In genomic region chr2:3475746-3476251, GRCm38 (mm10) we compare ENCODE assay signal across 8 mouse cellular contexts. TPM values are rescaled to one million over a fixed set of nuclear protein-coding genes. Genes with fewer than 3 reads are reported as not detected.
DNase-seq lines count a peak whose midpoint lies in the region; ATAC-seq and TF ChIP-seq lines count a peak whose summit lies in the region.

No protein-coding gene starts in this region.

- no peak for DNase-seq in layer of hippocampus, adult 2 months (ENCODE audit: low spot score in 2 of 2)
- DNase-seq in layer of hippocampus, postnatal 36 days: no peak
- no peak for DNase-seq in hindbrain, postnatal 0 days (ENCODE audit: low spot score)
- DNase-seq in yolk sac, embryonic 10.5 days (ENCODE audit: low spot score): no peak
- no peak for DNase-seq in left cerebral cortex, postnatal 14 days (ENCODE audit: low spot score in 2 of 2)
- no peak for DNase-seq in layer of hippocampus, adult 9-11 months

- H3K4me2 ChIP-seq in hindbrain, postnatal 0 days (ENCODE audit: low read depth, low read length): peak overlapping the region; percentile 66
- peak overlapping the region; percentile 60 for H3K4me2 ChIP-seq in midbrain, embryonic 15.5 days

- no peaks in the 10 kb centered on the region for H3K9me3 ChIP-seq in hindbrain, postnatal 0 days (ENCODE audit: low read length)
- H3K9me3 ChIP-seq in midbrain, embryonic 15.5 days: no peaks in the 10 kb centered on the region

- peak overlapping the region; percentile 86; the same call in 1 of the 2 replicates for H3K27ac ChIP-seq in layer of hippocampus, adult 2 months
- no peak overlapping the region for H3K27ac ChIP-seq in hindbrain, postnatal 0 days
- H3K27ac ChIP-seq in midbrain, embryonic 15.5 days: no peak overlapping the region

- 60% methylated on average over 3 of the region's 3 CpGs for WGBS in hindbrain, postnatal 0 days
- WGBS in midbrain, embryonic 15.5 days: 58% methylated on average over 3 of the region's 3 CpGs

- no peaks in the 10 kb centered on the region for H3K36me3 ChIP-seq in hindbrain, postnatal 0 days (ENCODE audit: insufficient read depth, low read length)
- H3K36me3 ChIP-seq in midbrain, embryonic 15.5 days (replicated peaks): no peaks in the 10 kb centered on the region

- H3K4me1 ChIP-seq in hindbrain, postnatal 0 days (ENCODE audit: insufficient read depth, low read length): 0 out of 2 replicates have a peak, but pooled peaks cover 3% of the 10 kb centered on the region
- peaks cover 19% of the 10 kb centered on the region for H3K4me1 ChIP-seq in midbrain, embryonic 15.5 days

- no peak for TF ChIP-seq CTCF in layer of hippocampus, adult 2 months (conservative IDR thresholded peaks at IDR 0.05)
- no peak for TF ChIP-seq CTCF in hindbrain, postnatal 0 days (IDR thresholded peaks at IDR 0.05; ENCODE audit: low read depth)

- no peak overlapping the region for H3K9ac ChIP-seq in hindbrain, postnatal 0 days (replicated peaks; ENCODE audit: low read length)
- H3K9ac ChIP-seq in midbrain, embryonic 15.5 days: 0 out of 2 replicates have a peak overlapping the region, but pooled peaks have one; percentile 58

- intact Hi-C loops in left cerebral cortex, postnatal 14 days (cut with DNase I): loop anchor here (1.0 kb wide), 1 partner anchor 37 kb away; the partner anchor contains the start of genes Gm45902 and Hspa14

- H3K4me3 ChIP-seq in layer of hippocampus, adult 2 months: peak overlapping the region; percentile 77
- no peak overlapping the region for H3K4me3 ChIP-seq in hindbrain, postnatal 0 days (ENCODE audit: low read length)
- H3K4me3 ChIP-seq in midbrain, embryonic 15.5 days: no peak overlapping the region

- peak; percentile 7; the same call in 1 of the 2 replicates for ATAC-seq in common myeloid progenitor, adult 5-6 weeks (replicated peaks; ENCODE audit: low read depth, poor library complexity, severe bottlenecking)
- ATAC-seq in hindbrain, postnatal 0 days: no peak
- ATAC-seq in midbrain, embryonic 15.5 days (replicated peaks): no peak

- H3K27me3 ChIP-seq in hindbrain, postnatal 0 days (ENCODE audit: insufficient read depth, low read length): no peaks in the 10 kb centered on the region
- no peaks in the 10 kb centered on the region for H3K27me3 ChIP-seq in midbrain, embryonic 15.5 days (replicated peaks)

RNA-seq across cellular contexts. Expression of gene Suv39h2, which starts 1.0 kb away (rescaled TPM):
- total RNA-seq in layer of hippocampus, adult 2 months (2021): 1 to 10 TPM; 3.0 to 3.4 TPM
- total RNA-seq in layer of hippocampus, postnatal 36 days (2021): 1 to 10 TPM; 3.5 to 4.5 TPM
- total RNA-seq in common myeloid progenitor, adult 5-6 weeks (2017): 15.7 and 20.0 TPM in 2 replicates
- total RNA-seq in hindbrain, postnatal 0 days (2014; rRNA removed): 5.4 and 6.2 TPM in 2 replicates
- polyA plus RNA-seq in hindbrain, postnatal 0 days (2015; fragmentation: Nextera tagmentation; extraction: Ambion mirVana): 7.9 and 8.9 TPM in 2 replicates
- 8.2 TPM in 2 replicates for polyA plus RNA-seq in midbrain, embryonic 15.5 days (2015; fragmentation: Nextera tagmentation; extraction: Ambion mirVana)
- 1 to 10 TPM; 3.1 to 3.2 TPM for total RNA-seq in left cerebral cortex, postnatal 14 days (2021)

RNA-seq across cellular contexts. Expression of gene Gm45902, which starts 36.8 kb away (rescaled TPM):
- total RNA-seq in layer of hippocampus, adult 2 months (2021): 1 to 10 TPM; 4.8 to 6.2 TPM
- total RNA-seq in layer of hippocampus, postnatal 36 days (2021): 1 to 10 TPM; 4.9 to 5.5 TPM
- total RNA-seq in common myeloid progenitor, adult 5-6 weeks (2017): 12.2 and 15.4 TPM in 2 replicates
- total RNA-seq in hindbrain, postnatal 0 days (2014; rRNA removed): 8.8 and 10.6 TPM in 2 replicates
- polyA plus RNA-seq in hindbrain, postnatal 0 days (2015; fragmentation: Nextera tagmentation; extraction: Ambion mirVana): 5.2 and 5.5 TPM in 2 replicates
- 9.2 and 9.7 TPM in 2 replicates for polyA plus RNA-seq in midbrain, embryonic 15.5 days (2015; fragmentation: Nextera tagmentation; extraction: Ambion mirVana)
- 1 to 10 TPM; 5.6 to 5.7 TPM for total RNA-seq in left cerebral cortex, postnatal 14 days (2021)

RNA-seq across cellular contexts. Expression of gene Hspa14, which starts 36.8 kb away (rescaled TPM):
- 10 to 100 TPM; 54.2 to 58.8 TPM for total RNA-seq in layer of hippocampus, adult 2 months (2021)
- total RNA-seq in layer of hippocampus, postnatal 36 days (2021): 10 to 100 TPM; 48.3 to 53.7 TPM
- total RNA-seq in common myeloid progenitor, adult 5-6 weeks (2017): 134 and 176 TPM in 2 replicates
- total RNA-seq in hindbrain, postnatal 0 days (2014; rRNA removed): 40.3 and 61.0 TPM in 2 replicates
- 56.6 and 58.8 TPM in 2 replicates for polyA plus RNA-seq in hindbrain, postnatal 0 days (2015; fragmentation: Nextera tagmentation; extraction: Ambion mirVana)
- polyA plus RNA-seq in midbrain, embryonic 15.5 days (2015; fragmentation: Nextera tagmentation; extraction: Ambion mirVana): 62.3 and 64.1 TPM in 2 replicates
- 10 to 100 TPM; 42.6 to 43.3 TPM for total RNA-seq in left cerebral cortex, postnatal 14 days (2021)

RNA-seq across cellular contexts. Expression of gene Cdnf, which starts 37.0 kb away (rescaled TPM):
- under 1 TPM; 0.59 to 0.61 TPM for total RNA-seq in layer of hippocampus, adult 2 months (2021)
- 1 to 10 TPM in 1 of 2 experiments, under 1 TPM in 1; 0.70 to 1.8 TPM for total RNA-seq in layer of hippocampus, postnatal 36 days (2021)
- total RNA-seq in common myeloid progenitor, adult 5-6 weeks (2017): 0.58 and 1.6 TPM in 2 replicates
- total RNA-seq in hindbrain, postnatal 0 days (2014; rRNA removed): 0.32 and 1.1 TPM in 2 replicates
- 0.38 and 0.47 TPM in 2 replicates for polyA plus RNA-seq in hindbrain, postnatal 0 days (2015; fragmentation: Nextera tagmentation; extraction: Ambion mirVana)
- polyA plus RNA-seq in midbrain, embryonic 15.5 days (2015; fragmentation: Nextera tagmentation; extraction: Ambion mirVana): 0.17 and 0.26 TPM in 2 replicates
- 1 to 10 TPM in 1 of 2 experiments, under 1 TPM in 1; 0.55 to 1.2 TPM for total RNA-seq in left cerebral cortex, postnatal 14 days (2021)

RNA-seq across cellular contexts. Expression of gene Dclre1c, which starts 51.9 kb away (rescaled TPM):
- 10 to 100 TPM; 11.8 to 12.7 TPM for total RNA-seq in layer of hippocampus, adult 2 months (2021)
- total RNA-seq in layer of hippocampus, postnatal 36 days (2021): 10 to 100 TPM; 13.5 to 14.8 TPM
- total RNA-seq in common myeloid progenitor, adult 5-6 weeks (2017): 9.1 and 17.7 TPM in 2 replicates
- total RNA-seq in hindbrain, postnatal 0 days (2014; rRNA removed): 6.8 and 9.6 TPM in 2 replicates
- 8.1 and 8.5 TPM in 2 replicates for polyA plus RNA-seq in hindbrain, postnatal 0 days (2015; fragmentation: Nextera tagmentation; extraction: Ambion mirVana)
- 9.5 and 9.6 TPM in 2 replicates for polyA plus RNA-seq in midbrain, embryonic 15.5 days (2015; fragmentation: Nextera tagmentation; extraction: Ambion mirVana)
- 10 to 100 TPM; 10.1 to 10.8 TPM for total RNA-seq in left cerebral cortex, postnatal 14 days (2021)
